Mouse (Mus musculus): ENCODE measurements at regions not wholly inside any gene's neighbourhood (a gene's known extent, or its start where the extent isn't known, plus 50 kb on each side); places are given as distances from the start of the nearest gene placed in this dataset.

GRCm38 (mm10) chr4:9011129-9011518 lies 772.3 kb upstream of the Car8 start:
- TF ChIP-seq GATA1 (IDR thresholded peaks at IDR 0.05; ENCODE audit: borderline replicate concordance, low read length) (no peak), FLI1 (IDR thresholded peaks at IDR 0.05; ENCODE audit: low read length) (no peak)

Measured in megakaryocyte, embryonic 14.5 days (primary cell).